Comparison of ENCODE assay signal across 13 mouse cellular contexts in the genomic region with DNA sequence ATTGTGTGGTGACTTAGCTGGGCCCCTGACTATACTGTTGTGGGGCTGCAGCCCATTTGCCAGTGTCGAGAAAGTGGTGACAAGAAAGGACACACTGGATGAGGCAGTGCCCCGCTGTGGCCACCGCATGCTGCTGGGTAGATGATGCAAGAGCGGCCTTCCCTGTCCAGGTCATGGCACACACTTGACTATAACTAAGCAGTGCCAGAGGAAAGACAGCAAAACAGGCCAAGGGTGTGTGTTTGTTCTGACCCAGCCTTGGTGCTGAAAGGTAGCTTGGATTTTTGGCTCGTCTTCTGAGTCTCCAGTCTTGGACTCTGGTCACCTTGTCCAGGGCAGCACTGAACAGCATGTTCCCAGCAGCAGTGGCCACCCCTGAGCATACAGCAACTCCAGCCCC.
DNase-seq lines count a peak whose midpoint lies in the region; ATAC-seq lines count a peak whose summit lies in the region.
"Had no signal": no experiment of that assay in that cellular context is flagged by ENCODE, and none has a peak within 500 bp of the region (broad histone marks: within the 10 kb centered on the region; RNA-seq: fewer than 3 reads in every experiment).

No protein-coding gene starts in this region.

- peak; percentile 98 for DNase-seq in heart, adult 11 months
- peak; percentile 84 for DNase-seq in kidney, adult 9 months
- DNase-seq in skeletal muscle tissue, adult 2 months (ENCODE audit: low read depth, low spot score): peak; percentile 85
- no peak for DNase-seq in testis, postnatal 10 days (ENCODE audit: low spot score)
- no peak for DNase-seq in left cerebral cortex, adult 8-10 months (ENCODE audit: low spot score in 2 of 2)
- DNase-seq: layer of hippocampus, adult 9-11 months; liver, embryonic 13.5 days had no signal

- ATAC-seq in heart, embryonic 12.5 days (ENCODE audit: insufficient number of reproducible peaks, low FRiP score): no peak
- ATAC-seq in megakaryocyte, adult 5-6 weeks (ENCODE audit: poor library complexity, severe bottlenecking): no peak
- ATAC-seq: forebrain, embryonic 14.5 days had no signal

- no peaks in the 10 kb centered on the region for H3K27me3 ChIP-seq in heart, embryonic 12.5 days (replicated peaks)
- H3K27me3 ChIP-seq in megakaryocyte, embryonic 14.5 days (replicated peaks): no peaks in the 10 kb centered on the region
- H3K27me3 ChIP-seq: liver, embryonic 13.5 days; midbrain, embryonic 12.5 days; neural tube, embryonic 13.5 days had no signal

- H3K36me3 ChIP-seq in heart, embryonic 12.5 days: peaks cover 39% of the 10 kb centered on the region
- no peaks in the 10 kb centered on the region for H3K36me3 ChIP-seq in megakaryocyte, embryonic 14.5 days (replicated peaks; ENCODE audit: low read length)

- no peaks in the 10 kb centered on the region for H3K9me3 ChIP-seq in heart, embryonic 12.5 days (replicated peaks)
- H3K9me3 ChIP-seq in megakaryocyte, embryonic 14.5 days: no peaks in the 10 kb centered on the region
- H3K9me3 ChIP-seq: liver, embryonic 13.5 days; midbrain, embryonic 12.5 days; neural tube, embryonic 13.5 days had no signal

- H3K27ac ChIP-seq in heart, embryonic 12.5 days (ENCODE audit: poor library complexity, severe bottlenecking): no peak overlapping the region
- H3K27ac ChIP-seq: liver, embryonic 13.5 days; midbrain, embryonic 12.5 days; neural tube, embryonic 13.5 days had no signal

- 63% methylated on average over 5 of the region's 5 CpGs for WGBS in heart, embryonic 12.5 days

- peaks cover 43% of the 10 kb centered on the region for H3K4me1 ChIP-seq in heart, embryonic 12.5 days (replicated peaks)
- H3K4me1 ChIP-seq in megakaryocyte, embryonic 14.5 days: peaks cover 10% of the 10 kb centered on the region; the same call in 1 of the 2 replicates
- H3K4me1 ChIP-seq: liver, embryonic 13.5 days; midbrain, embryonic 12.5 days had no signal

- no peak overlapping the region for H3K4me3 ChIP-seq in heart, embryonic 12.5 days
- H3K4me3 ChIP-seq in megakaryocyte, embryonic 14.5 days (replicated peaks): peak overlapping the region; percentile 29
- H3K4me3 ChIP-seq: liver, embryonic 13.5 days; midbrain, embryonic 12.5 days; neural tube, embryonic 13.5 days had no signal

- no peak overlapping the region for H3K4me2 ChIP-seq in heart, embryonic 12.5 days
- H3K4me2 ChIP-seq: liver, embryonic 13.5 days; midbrain, embryonic 12.5 days; neural tube, embryonic 13.5 days had no signal

- H3K9ac ChIP-seq in heart, embryonic 12.5 days: no peak overlapping the region
- H3K9ac ChIP-seq: liver, embryonic 13.5 days; midbrain, embryonic 12.5 days; neural tube, embryonic 13.5 days had no signal

Comparison
In these comparisons a context has a peak if more than half of its experiments do, and no peak if none do; other contexts are left out.
1. DNase-seq: peak in heart, adult 11 months (single experiment), kidney, adult 9 months (single experiment) and skeletal muscle tissue, adult 2 months (single experiment); none in testis, postnatal 10 days (single experiment) and left cerebral cortex, adult 8-10 months (0 of 2).